Mouse (Mus musculus) MEL (cell line): Measurements from ENCODE around the gene Adprm. TPM values are rescaled to one million over a fixed set of nuclear protein-coding genes. Genes with fewer than 3 reads are reported as not detected.

Experiments used
- DNase-seq: peaks from one replicate; pipeline ENCODE4 v3.0.0; 2011; ENCODE audit warnings: low read depth, low spot score
- H3K27ac ChIP-seq: 2 replicates; pipeline ENCODE4 v1.5.1; 2012; ENCODE audit warnings: low read depth, mild to moderate bottlenecking, control low read depth, low read length, moderate library complexity; ENCODE audit not compliant: control insufficient read depth
- H3K27me3 ChIP-seq, 2 experiments: fragments of 150-350 bp in 1 of 2; sonication (generic) in 1 of 2; 2 replicates each; pipeline ENCODE4 v1.6.1; 2012; ENCODE audit warnings: low read length in 2 of 2, mild to moderate bottlenecking in 2 of 2, improper control_type of control experiment in 1 of 2, moderate library complexity in 1 of 2; ENCODE audit not compliant: insufficient read depth in 2 of 2, control insufficient read depth in 1 of 2
- H3K36me3 ChIP-seq, 2 experiments: 2 replicates each; pipeline ENCODE4 v1.6.1; 2012 to 2014; ENCODE audit warnings: low read length in 2 of 2, improper control_type of control experiment in 1 of 2, inconsistent platforms in 1 of 2, mild to moderate bottlenecking in 1 of 2; ENCODE audit not compliant: insufficient read depth in 2 of 2, control insufficient read depth in 1 of 2
- H3K4me1 ChIP-seq, 2 experiments: fragments of 150-350 bp in 1 of 2; sonication (generic) in 1 of 2; 2 replicates each; pipeline ENCODE4 v1.6.1; 2012; ENCODE audit warnings: low read length in 2 of 2, improper control_type of control experiment in 1 of 2, mild to moderate bottlenecking in 1 of 2; ENCODE audit not compliant: insufficient read depth in 2 of 2, control insufficient read depth in 1 of 2
- H3K4me3 ChIP-seq, 2 experiments: fragments of 150-350 bp in 1 of 2; sonication (generic) in 1 of 2; 2 replicates each; pipeline ENCODE4 v1.5.1; 2012; ENCODE audit warnings: low read depth in 2 of 2, low read length in 2 of 2, mild to moderate bottlenecking in 2 of 2, moderate library complexity in 2 of 2, control low read depth in 1 of 2, improper control_type of control experiment in 1 of 2; ENCODE audit not compliant: control insufficient read depth in 1 of 2, insufficient read depth in 1 of 2
- H3K79me2 ChIP-seq: 2 replicates; pipeline ENCODE4 v1.6.1; 2012; ENCODE audit warnings: mild to moderate bottlenecking, low read length, moderate library complexity; ENCODE audit not compliant: control insufficient read depth, poor library complexity, insufficient read depth
- H3K9ac ChIP-seq: 2 replicates; pipeline ENCODE4 v1.6.1; 2012; ENCODE audit warnings: low read depth, mild to moderate bottlenecking, control low read depth, low read length, moderate library complexity; ENCODE audit not compliant: control insufficient read depth, poor library complexity, severe bottlenecking
- H3K9me3 ChIP-seq: fragments of 150-350 bp; sonication (generic); replicated peaks from 2 replicates; pipeline ENCODE4 v1.6.1; 2012; ENCODE audit warnings: mild to moderate bottlenecking, low read length, improper control_type of control experiment, moderate library complexity; ENCODE audit not compliant: insufficient read depth
- CHD1 ChIP-seq: IDR thresholded peaks from 2 replicates; pipeline ENCODE4 v1.6.1; 2012; ENCODE audit warnings: low read depth, mild to moderate bottlenecking, inconsistent platforms, low read length, improper control_type of control experiment
- CTCF ChIP-seq, 3 experiments: IDR thresholded peaks in 2 of 3; conservative IDR thresholded peaks in 1 of 3; 2 replicates each; pipeline ENCODE4 v1.5.1; 2011 to 2012; ENCODE audit warnings: low read length in 3 of 3, low read depth in 2 of 3, mild to moderate bottlenecking in 2 of 3, improper control_type of control experiment in 1 of 3, inconsistent platforms in 1 of 3, mixed read lengths in 1 of 3, moderate library complexity in 1 of 3; ENCODE audit not compliant: control insufficient read depth in 1 of 3, insufficient read depth in 1 of 3, poor library complexity in 1 of 3, severe bottlenecking in 1 of 3
- E2F4 ChIP-seq: IDR thresholded peaks from 2 replicates; pipeline ENCODE4 v1.6.1; 2011; ENCODE audit warnings: low read depth, low read length, improper control_type of control experiment, borderline replicate concordance
- ELF1 ChIP-seq: IDR thresholded peaks from 2 replicates; pipeline ENCODE4 v1.6.1; 2014; ENCODE audit warnings: low read depth, mild to moderate bottlenecking, inconsistent platforms, low read length, improper control_type of control experiment, moderate library complexity
- EP300 ChIP-seq, 2 experiments: IDR thresholded peaks; 2 replicates each; pipeline ENCODE4 v1.6.1; 2011; ENCODE audit warnings: improper control_type of control experiment in 2 of 2, low read length in 2 of 2, low read depth in 1 of 2, mild to moderate bottlenecking in 1 of 2
- MAFK ChIP-seq: IDR thresholded peaks from 2 replicates; pipeline ENCODE4 v1.6.1; 2011; ENCODE audit warnings: low read depth, mild to moderate bottlenecking, low read length, improper control_type of control experiment, borderline replicate concordance
- MAX ChIP-seq: IDR thresholded peaks from 2 replicates; pipeline ENCODE4 v1.6.1; 2011; ENCODE audit warnings: low read length, improper control_type of control experiment
- MAZ ChIP-seq: IDR thresholded peaks from 2 replicates; pipeline ENCODE4 v1.6.1; 2012; ENCODE audit warnings: low read depth, mild to moderate bottlenecking, inconsistent platforms, low read length, improper control_type of control experiment
- MEF2A ChIP-seq: IDR thresholded peaks from 2 replicates; pipeline ENCODE4 v1.6.1; 2014; ENCODE audit warnings: low read depth, mild to moderate bottlenecking, inconsistent platforms, low read length, improper control_type of control experiment; ENCODE audit not compliant: poor library complexity, insufficient replicate concordance, severe bottlenecking; ENCODE audit errors: extremely low read depth
- POLR2AphosphoS2 ChIP-seq: IDR thresholded peaks from 2 replicates; pipeline ENCODE4 v1.6.1; 2011; ENCODE audit warnings: low read length, improper control_type of control experiment
- POLR2AphosphoS5 ChIP-seq: IDR thresholded peaks from 2 replicates; pipeline ENCODE4 v1.6.1; 2012; ENCODE audit warnings: low read depth, borderline replicate concordance, mild to moderate bottlenecking, inconsistent platforms, low read length, moderate library complexity, mixed read lengths
- RCOR1 ChIP-seq: IDR thresholded peaks from 2 replicates; pipeline ENCODE4 v1.6.1; 2012; ENCODE audit warnings: low read depth, mild to moderate bottlenecking, inconsistent platforms, low read length, improper control_type of control experiment
- SMC3 ChIP-seq: IDR thresholded peaks from 2 replicates; pipeline ENCODE4 v1.6.1; 2011; ENCODE audit warnings: low read depth, low read length, improper control_type of control experiment
- TAL1 ChIP-seq: IDR thresholded peaks from 2 replicates; pipeline ENCODE4 v1.6.1; 2012; ENCODE audit warnings: mild to moderate bottlenecking, inconsistent platforms, low read length, moderate library complexity, mixed read lengths
- TBP ChIP-seq: IDR thresholded peaks from 2 replicates; pipeline ENCODE4 v1.8.0; 2011; ENCODE audit warnings: low read depth, low read length, improper control_type of control experiment
- UBTF ChIP-seq: IDR thresholded peaks from 2 replicates; pipeline ENCODE4 v1.6.1; 2012; ENCODE audit warnings: low read depth, mild to moderate bottlenecking, inconsistent platforms, low read length, improper control_type of control experiment, moderate library complexity, borderline replicate concordance; ENCODE audit not compliant: insufficient read depth
- USF1 ChIP-seq: IDR thresholded peaks from 2 replicates; pipeline ENCODE4 v1.6.1; 2014; ENCODE audit warnings: low read depth, mild to moderate bottlenecking, inconsistent platforms, low read length, improper control_type of control experiment, moderate library complexity
- ZC3H11A ChIP-seq: IDR thresholded peaks from 2 replicates; pipeline ENCODE4 v1.6.1; 2012; ENCODE audit warnings: low read depth, mild to moderate bottlenecking, inconsistent platforms, low read length, improper control_type of control experiment
- ZMIZ1 ChIP-seq: IDR thresholded peaks from 2 replicates; pipeline ENCODE4 v1.6.1; 2012; ENCODE audit warnings: low read depth, mild to moderate bottlenecking, inconsistent platforms, low read length, improper control_type of control experiment, moderate library complexity
- polyA plus RNA-seq, 2 experiments: library from polyadenylated mRNA; stranded (reverse) in 1 of 2; unstranded in 1 of 2; fragments of >175 nt in 1 of 2; fragments of >200 nt in 1 of 2; gene quantifications; 2 replicates each; pipeline versions ENCODE4 v1.2.1 to v1.2.4; 2012; ENCODE audit warnings: low replicate concordance in 2 of 2, low read depth in 1 of 2; ENCODE audit not compliant: insufficient read length in 2 of 2, insufficient read depth in 1 of 2, missing spikeins in 1 of 2
- total RNA-seq: library from RNA; depleted of rRNA; stranded (reverse); fragments of 300-350 nt; gene quantifications from 2 replicates; pipeline ENCODE4 v1.2.3, GENCODE M21; 2012

The Adprm gene
- total and polyA plus RNA-seq, 3 experiments = 19.7 to 531 (median 23.0) TPM

GRCm38 (mm10) chr11:67011635-67012034 is 40.8 kb downstream of the Adprm start (continued):
- TF ChIP-seq SMC3 = no peak
- TF ChIP-seq E2F4 = no peak

- no peaks in the 10 kb centered on the region for H3K4me1 ChIP-seq
- H3K27me3 ChIP-seq = 0 out of 4 replicates have a peak, but pooled peaks cover 0 to 2% of the 10 kb centered on the region in 2 experiments
- no peaks in the 10 kb centered on the region for H3K36me3 ChIP-seq
- no peaks in the 10 kb centered on the region for H3K9me3 ChIP-seq
- no peak for DNase-seq
- H3K4me3 ChIP-seq = no peak overlapping the region
- no peak overlapping the region for H3K27ac ChIP-seq
- TF ChIP-seq UBTF (no peak), MAZ (no peak), MAX (no peak), ELF1 (no peak), TAL1 (no peak), CTCF (IDR thresholded peaks at IDR 0.05 in 2 of 3, conservative IDR thresholded peaks at IDR 0.05 in 1 of 3; ENCODE audit: control insufficient read depth in 1 of 3, insufficient read depth in 1 of 3, low read depth in 2 of 3, low read length in 3 of 3, poor library complexity in 1 of 3, severe bottlenecking in 1 of 3) (no peak), POLR2AphosphoS2 (no peak), USF1 (no peak), MEF2A (no peak), MAFK (no peak), CHD1 (no peak), RCOR1 (no peak), ZC3H11A (no peak), POLR2AphosphoS5 (no peak), TBP (no peak)
- TF ChIP-seq, all 39 proteins: peak for 0
- no peaks in the 10 kb centered on the region for H3K79me2 ChIP-seq
- no peak overlapping the region for H3K9ac ChIP-seq
These were observed 42.0 kb downstream of the Adprm start for GRCm38 (mm10) chr11:67010430-67010829.

GRCm38 (mm10) chr11:67008528-67008927 is 43.9 kb downstream of the Adprm start:
- DNase-seq = no peak
- Histone ChIP-seq H3K4me1 (no peaks in the 10 kb centered on the region), H3K79me2 (no peaks in the 10 kb centered on the region), H3K27ac (no peak overlapping the region), H3K9ac (no peak overlapping the region), H3K36me3 (no peaks in the 10 kb centered on the region), H3K4me3 (no peak overlapping the region), H3K27me3 (0 out of 4 replicates have a peak, but pooled peaks cover 0 to 2% of the 10 kb centered on the region in 2 experiments), H3K9me3 (no peaks in the 10 kb centered on the region)
- TF ChIP-seq ZMIZ1 = no peak
- no peak for TF ChIP-seq EP300 (IDR thresholded peaks at IDR 0.05; ENCODE audit: low read depth in 1 of 2, low read length in 2 of 2)
- no peak for TF ChIP-seq POLR2AphosphoS5
